Mouse (Mus musculus): ENCODE results near the gene Myl7.

The Myl7 gene

DNA sequence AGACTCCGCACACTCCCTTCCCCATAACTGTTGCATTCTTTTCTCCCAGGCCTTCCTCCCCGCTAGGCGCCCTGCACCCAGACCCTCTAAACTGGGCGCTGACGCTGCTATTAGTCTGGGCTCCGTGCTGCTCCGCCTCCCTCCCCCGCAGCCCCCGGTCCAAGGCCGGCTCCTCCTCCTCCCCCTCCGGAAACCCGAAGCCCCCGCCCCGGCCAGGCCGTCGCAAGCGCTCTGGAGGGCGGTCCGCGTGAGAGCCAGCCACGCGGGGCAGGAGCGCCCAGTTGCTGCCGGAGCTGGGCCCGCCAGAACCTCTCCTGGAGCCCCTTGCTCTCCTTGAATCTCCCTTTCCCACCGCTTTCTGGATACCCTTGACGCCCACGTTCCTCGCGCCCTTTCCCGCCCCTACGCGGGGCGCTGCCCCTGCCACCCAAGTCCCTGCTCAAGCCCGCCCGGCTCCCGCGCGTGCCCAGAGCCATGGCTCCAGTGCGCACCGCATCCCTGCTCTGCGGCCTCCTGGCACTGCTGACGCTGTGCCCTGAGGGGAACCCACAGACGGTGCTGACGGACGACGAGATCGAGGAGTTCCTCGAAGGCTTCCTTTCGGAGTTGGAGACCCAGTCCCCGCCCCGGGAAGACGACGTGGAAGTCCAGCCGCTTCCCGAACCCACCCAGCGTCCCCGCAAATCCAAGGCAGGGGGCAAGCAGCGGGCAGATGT lies 36.7 kb downstream of the Myl7 start, which contains the start of gene Aebp1:
TSS of gene Aebp1 (plus strand) at position 270 of the 716 bp plus-strand sequence.
- DNase-seq: peak; percentile 66

DNA sequence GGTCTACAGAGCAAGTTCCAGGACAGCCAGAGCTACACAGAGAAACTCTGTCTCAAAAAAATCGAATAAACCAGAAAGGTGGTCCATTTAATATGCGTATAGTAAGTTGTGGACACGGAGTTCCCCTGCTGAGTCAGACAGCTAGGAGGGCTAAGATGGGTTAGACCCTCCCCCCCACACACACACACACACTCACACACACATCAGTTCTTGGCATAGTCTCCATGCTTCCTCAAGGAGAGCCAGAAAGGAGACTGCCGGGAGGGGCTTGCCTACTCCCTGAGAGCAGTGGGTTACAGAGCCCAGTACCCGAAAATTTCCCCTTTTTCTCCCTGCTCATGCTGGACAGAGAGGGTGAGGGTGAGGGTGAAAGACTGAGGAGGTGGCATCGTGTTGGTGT lies 37.9 kb downstream of the Myl7 start:
- no peak for DNase-seq

DNA sequence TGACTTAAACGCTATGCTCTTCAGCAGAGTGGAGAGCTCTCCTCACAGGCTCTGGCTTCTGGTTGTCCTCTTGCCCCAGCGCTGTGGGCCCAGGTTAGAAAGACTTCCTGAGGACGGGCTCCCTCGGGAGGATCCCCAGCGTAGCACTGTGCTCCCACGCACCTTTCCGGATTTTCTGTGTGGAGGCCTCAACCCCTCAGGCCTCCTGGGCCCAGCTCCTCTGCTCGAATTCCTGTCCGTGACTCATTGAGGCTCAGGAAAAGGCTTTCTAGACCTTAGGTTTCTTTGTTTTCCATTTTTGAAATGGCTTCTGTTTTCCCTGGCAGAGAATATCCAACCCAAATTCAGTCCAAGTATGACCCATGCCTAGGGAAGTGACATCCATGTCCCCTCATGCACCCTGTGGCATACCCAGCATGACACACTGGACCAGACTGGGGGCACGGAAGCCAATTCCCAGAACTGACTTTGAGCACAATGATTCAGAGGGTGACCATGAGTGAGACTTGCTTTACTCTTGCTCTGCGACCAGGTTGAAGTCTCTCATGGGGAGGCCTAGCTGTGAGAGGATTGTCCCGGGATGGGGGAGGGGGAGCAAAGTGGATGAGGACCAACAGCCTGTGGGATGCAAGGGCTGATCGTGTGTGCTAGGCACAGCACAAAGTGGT lies 38.6 kb downstream of the Myl7 start:
- DNase-seq: no peak

DNA sequence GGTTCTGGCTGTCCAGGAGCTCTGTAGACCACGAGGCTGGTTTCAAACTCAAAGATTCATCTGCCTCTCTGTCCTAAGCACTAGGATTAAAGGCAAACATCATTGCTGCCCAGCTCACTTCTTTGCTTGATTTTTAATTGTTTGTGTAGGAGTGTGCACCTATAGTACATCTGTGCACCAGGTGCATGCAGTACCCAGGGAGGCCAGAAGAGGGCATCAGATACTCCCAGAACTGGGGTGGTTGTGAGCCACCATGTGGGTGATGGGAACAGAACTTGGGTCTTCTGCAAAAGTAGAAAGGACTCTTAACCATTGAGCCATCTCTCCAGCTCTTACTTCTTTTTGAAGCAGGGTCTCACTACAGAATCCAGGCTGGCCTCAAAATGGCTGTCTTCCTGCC lies 39.9 kb downstream of the Myl7 start:
- DNase-seq: no peak

DNA sequence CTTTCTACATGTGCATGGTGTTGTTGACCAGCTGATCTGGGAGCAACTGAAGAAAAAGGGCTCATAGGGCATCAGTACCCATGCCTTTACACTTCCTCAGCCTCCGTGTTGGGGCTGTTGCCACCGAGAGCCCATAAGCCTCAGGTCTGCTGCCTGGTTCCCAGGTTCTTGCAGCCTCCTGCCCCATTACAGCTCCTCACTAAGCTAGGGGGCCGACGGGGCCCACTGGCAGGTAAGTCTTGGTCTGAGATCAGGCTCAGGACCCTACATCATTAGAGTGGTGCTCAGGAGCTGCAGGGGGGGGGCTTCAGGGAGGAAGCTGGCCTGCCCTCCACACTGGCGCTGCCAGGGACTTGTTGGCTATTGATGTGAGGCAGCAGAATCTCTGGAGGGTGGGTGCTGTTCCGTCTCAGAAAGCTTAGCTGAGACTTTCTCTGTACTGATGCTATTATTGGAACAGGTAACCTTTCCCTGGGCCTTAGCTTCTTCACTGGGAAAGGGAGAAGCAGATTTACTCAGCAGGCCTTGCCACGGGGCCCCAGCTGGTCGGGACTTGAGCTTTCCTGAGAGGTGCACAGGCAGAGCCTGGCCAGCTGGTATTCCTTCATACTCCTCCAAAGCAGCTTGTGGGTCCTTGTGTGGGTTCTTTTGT lies 42.0 kb downstream of the Myl7 start:
- no peak for DNase-seq

DNA sequence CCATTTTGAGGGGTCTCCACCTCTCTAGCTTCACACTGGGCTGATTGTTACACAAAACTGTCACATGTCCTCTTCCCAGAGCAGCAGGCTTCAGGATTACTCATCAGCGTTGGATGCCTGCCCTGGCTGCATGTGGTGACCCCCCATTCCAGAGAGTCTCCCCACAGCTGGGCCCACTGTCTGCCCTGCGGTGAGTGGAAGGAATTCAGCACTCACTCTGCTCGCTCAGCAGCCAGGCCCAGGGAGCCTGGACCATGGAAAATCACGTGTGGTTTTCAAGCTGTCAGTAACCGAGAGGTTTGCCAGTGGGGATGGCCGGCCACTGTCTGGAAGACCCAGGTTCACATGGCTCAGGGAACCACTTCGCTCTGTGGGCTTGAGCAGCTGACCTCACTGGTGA lies 42.7 kb downstream of the Myl7 start:
- DNase-seq: peak; percentile 20

DNA sequence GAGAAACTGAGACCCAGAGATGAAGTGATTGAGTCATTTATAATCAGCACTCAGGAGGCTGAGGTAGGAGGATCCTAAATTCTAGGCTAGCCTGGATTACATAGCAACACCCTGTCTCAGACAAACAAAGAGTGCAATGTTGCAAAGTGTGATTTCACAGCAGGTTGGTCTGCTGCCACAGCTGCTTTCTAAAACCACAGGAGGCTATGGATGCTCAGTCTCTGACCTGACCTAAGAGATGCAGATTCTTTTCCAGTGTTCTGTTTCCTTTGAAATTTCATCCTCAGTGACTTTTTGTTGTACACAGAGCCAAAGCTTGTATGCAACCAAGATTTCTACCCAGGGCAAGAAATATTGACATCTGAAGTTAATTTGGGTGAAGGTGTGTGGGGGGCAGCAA lies 43.1 kb downstream of the Myl7 start:
- no peak for DNase-seq

DNA sequence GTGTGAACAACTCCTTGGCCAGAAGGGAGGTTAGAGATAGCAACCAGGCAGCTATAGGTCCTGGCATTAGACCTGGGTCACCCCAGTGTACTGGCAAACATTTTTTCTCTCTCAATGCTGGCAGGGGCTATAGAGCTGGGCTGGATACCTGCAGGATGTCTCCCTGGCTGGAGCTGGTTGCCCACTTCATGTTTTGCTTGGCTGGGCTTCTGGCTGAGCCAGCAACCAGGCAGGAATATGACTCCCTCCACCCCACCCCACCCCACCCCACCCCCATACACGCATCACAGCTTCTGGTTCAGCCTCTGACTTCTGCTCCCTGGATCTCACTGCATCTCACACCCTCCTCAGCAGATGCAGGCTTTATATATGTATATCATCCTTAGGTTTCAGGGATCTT lies 46.3 kb downstream of the Myl7 start:
- DNase-seq: no peak

DNA sequence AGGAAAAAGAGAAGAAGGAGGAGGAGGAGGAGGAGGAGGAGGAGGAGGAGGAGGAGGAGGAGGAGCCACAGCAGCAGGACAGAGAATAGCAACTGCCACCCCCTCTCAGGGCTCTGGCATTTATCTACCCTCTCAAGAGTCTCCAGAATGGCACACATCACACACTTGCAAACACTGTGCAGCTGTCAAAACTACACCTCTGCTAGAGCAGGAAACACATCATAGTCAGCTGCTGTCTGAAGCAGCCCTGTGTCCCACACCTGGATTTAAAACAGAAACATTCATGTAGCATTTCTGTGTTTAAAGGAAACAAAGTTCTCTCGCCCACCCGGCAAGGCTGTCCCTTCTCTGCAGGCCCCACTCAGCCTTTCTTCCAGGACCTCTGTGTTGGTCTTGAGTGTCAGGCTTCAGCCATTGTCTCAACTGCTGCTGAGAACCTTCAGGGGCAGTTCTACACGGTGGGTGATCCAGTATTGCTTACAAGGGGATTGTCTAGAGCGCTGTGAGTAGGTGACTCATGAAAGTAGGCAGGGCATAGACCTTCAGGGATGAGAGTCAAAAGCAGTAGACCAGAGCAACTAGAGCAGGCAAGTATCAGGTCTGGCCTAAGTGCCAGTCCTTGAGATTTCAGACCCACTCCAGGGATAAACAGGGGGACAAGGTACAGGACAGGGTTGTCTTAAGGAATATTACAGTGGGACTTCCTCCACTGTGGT lies 47.4 kb downstream of the Myl7 start:
- DNase-seq: no peak

DNA sequence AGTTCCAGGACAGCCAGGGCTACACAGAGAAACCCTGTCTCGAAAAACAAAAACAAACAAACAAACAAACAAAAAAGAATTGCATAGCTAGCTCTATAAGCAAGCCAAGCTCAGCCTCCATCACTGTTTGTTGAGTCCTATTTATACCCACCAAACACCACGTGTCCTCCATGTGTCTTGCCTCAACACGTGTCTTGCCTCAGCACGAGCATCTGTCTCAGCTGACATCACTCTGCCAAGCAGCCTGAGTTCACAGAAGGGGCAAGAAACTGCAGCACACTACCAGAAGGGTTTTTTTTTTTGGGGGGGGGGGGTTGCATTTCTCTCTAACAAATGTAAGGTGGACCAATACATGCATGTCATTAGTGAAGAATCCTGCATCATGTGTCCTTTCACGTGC lies 48.1 kb downstream of the Myl7 start:
- no peak for DNase-seq

DNA sequence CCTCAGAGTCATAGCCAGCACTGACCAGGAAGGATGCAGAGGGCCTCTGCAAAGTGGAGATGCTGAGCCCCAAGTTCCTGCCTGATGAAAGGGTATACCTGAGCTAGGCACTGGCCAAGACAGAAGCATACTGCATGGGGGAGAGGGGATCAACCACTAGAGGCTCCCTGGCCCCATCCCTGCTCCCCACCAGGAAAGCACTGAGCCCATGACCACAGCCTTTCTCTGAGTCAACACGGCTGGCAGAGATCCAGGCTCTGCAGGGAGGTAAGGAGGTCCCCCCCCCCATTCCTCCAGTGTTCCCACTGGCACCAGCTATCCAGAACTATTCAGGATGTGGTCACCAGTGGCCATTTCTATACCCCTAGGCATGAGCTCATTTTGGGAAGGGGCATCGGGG lies 49.3 kb downstream of the Myl7 start:
- DNase-seq: no peak

DNA sequence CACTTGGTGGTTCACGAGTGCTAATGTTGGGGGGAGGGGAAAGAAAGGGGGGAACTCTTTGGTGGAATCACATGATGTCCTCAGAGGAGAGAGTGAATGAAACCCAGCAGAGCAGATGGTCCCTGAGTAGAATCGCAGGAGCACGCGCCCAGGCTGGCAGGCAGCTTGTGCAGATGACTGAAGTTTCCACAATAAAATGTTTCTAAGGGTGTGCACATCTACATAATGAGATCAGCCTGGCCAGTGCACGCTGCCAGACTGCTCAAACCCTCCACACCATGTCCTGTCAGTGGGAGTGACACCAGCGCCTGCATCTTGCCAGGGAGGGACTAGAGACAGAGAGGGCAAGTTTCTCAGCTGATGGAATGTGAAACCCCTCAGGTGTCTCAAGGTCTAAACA lies 49.8 kb downstream of the Myl7 start:
- no peak for DNase-seq

DNA sequence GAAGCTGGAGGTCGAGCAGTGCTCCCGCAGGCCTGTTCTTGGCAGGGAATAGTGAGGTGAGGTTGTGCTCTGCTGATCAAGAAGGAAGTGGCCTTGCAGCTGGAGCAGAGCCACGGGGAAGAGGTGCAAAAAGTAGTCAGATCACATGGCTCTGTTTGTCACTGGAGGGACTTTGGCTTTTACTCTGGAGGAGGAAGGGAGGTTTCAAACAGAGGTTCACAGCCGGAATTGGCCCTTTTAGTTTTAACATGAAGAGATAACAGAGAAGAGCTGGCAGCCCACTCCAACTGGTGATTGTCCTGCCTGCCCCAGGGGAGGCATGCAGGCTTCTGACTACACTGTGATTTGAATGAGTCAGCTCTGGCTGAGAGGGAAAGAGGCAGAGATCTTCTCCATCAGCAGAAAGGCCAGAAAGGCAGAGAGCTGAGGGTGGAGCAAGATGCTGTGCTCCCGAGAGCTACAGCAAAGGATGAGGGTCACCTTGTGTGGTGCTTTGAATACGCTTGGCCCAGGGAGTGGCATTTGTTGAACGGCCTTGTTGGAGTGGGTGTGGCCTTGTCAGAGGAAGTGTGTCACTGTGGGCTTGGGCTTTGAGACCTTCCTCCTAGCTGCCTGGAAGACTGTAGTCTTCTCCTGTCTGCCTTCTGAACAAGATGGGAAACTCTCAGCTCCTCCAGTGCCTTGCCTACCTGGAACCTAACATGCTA lies 51.8 kb downstream of the Myl7 start:
- DNase-seq: no peak
